In the genomic region with DNA sequence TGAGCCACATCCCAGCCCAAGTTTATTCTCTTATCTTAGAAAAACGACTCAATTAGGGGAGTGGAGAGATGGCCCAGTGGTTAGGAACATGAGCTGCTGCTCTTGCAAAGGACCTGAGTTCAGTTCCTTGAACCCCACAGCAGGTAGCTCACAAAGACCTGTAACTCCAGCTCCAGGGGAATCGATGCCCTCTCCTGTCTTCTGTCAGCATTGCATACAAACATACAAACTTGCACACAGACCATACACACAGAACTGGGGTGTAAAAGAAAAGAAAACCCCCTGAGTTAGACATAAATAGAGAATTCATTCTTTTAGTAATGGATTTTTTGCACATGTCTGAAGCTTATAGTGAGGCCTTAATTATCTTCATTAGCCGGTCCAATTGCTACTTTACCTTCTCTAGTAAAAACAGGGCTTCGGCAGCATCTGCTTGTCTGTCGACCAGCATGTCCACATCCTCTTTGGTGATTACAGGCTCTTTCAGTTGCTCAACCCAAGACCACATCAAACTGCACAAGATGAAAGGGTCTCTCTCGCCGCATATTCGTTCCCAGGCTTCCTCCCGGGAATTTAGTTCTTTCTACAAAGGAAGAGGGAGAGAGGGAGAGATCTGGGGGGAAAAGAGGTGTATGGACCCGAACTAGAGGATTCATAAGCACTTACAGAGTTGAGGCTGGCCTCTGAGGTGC, we compare ENCODE assay signal across 20 mouse cellular contexts. TPM values are rescaled to one million over a fixed set of nuclear protein-coding genes. Genes with fewer than 3 reads are reported as not detected.
DNase-seq lines count a peak whose midpoint lies in the region; ATAC-seq and TF ChIP-seq lines count a peak whose summit lies in the region.
"Had no signal": no experiment of that assay in that cellular context is flagged by ENCODE, and none has a peak within 500 bp of the region (broad histone marks: within the 10 kb centered on the region; RNA-seq: fewer than 3 reads in every experiment).

No protein-coding gene starts in this region.

- no peaks in the 10 kb centered on the region for H3K4me1 ChIP-seq in heart, adult 2 months (ENCODE audit: control insufficient read depth, insufficient read depth, low read length)
- no peaks in the 10 kb centered on the region for H3K4me1 ChIP-seq in liver, adult 2 months (ENCODE audit: control insufficient read depth, insufficient read depth, low read length)
- H3K4me1 ChIP-seq in liver, embryonic 11.5 days (replicated peaks; ENCODE audit: control insufficient read depth, insufficient read depth, low read length): no peaks in the 10 kb centered on the region
- peaks cover 10 to 20% of the 10 kb centered on the region in 2 experiments for H3K4me1 ChIP-seq in CH12.LX (ENCODE audit: control insufficient read depth in 1 of 2, insufficient read depth in 2 of 2)
- H3K4me1 ChIP-seq: hindbrain, embryonic 15.5 days; intestine, embryonic 15.5 days; midbrain, embryonic 15.5 days had no signal

- no peak overlapping the region for H3K9ac ChIP-seq in heart, adult 2 months (ENCODE audit: low read depth, low read length)
- no peak overlapping the region for H3K9ac ChIP-seq in liver, adult 2 months (ENCODE audit: low read depth, low read length)
- H3K9ac ChIP-seq in liver, embryonic 11.5 days (ENCODE audit: low read depth, low read length): no peak overlapping the region
- no peak overlapping the region for H3K9ac ChIP-seq in CH12.LX (ENCODE audit: insufficient read depth, low read depth)
- H3K9ac ChIP-seq: forebrain, postnatal 0 days; hindbrain, embryonic 15.5 days; intestine, embryonic 15.5 days; midbrain, embryonic 15.5 days; neural tube, embryonic 13.5 days had no signal

- H3K4me3 ChIP-seq in heart, adult 2 months: no peak overlapping the region
- H3K4me3 ChIP-seq in liver, adult 2 months (ENCODE audit: insufficient read depth, low read depth, low read length): no peak overlapping the region
- no peak overlapping the region for H3K4me3 ChIP-seq in liver, embryonic 11.5 days (ENCODE audit: low read depth, low read length)
- no peak overlapping the region for H3K4me3 ChIP-seq in CH12.LX (replicated peaks in 1 of 3; ENCODE audit: low read depth in 2 of 3, low read length in 2 of 3, poor library complexity in 1 of 3)
- H3K4me3 ChIP-seq: forebrain, embryonic 10.5 days; heart, embryonic 10.5 days; hindbrain, embryonic 15.5 days; intestine, embryonic 15.5 days; midbrain, embryonic 15.5 days; neural tube, embryonic 13.5 days had no signal

- TF ChIP-seq POLR2A in heart, adult 2 months (IDR thresholded peaks at IDR 0.05; ENCODE audit: insufficient read depth, low read depth, low read length): no peak
- no peak for TF ChIP-seq POLR2A in liver, adult 2 months (IDR thresholded peaks at IDR 0.05; ENCODE audit: extremely low read depth, insufficient read depth, low read length)
- no peak for TF ChIP-seq POLR2A in CH12.LX (IDR thresholded peaks at IDR 0.05; ENCODE audit: low read depth, low read length)

- H3K27me3 ChIP-seq in heart, adult 2 months (ENCODE audit: control insufficient read depth, insufficient read depth, low read length): no peaks in the 10 kb centered on the region
- no peaks in the 10 kb centered on the region for H3K27me3 ChIP-seq in liver, adult 2 months (ENCODE audit: control insufficient read depth, insufficient read depth, low read length)
- no peaks in the 10 kb centered on the region for H3K27me3 ChIP-seq in liver, embryonic 11.5 days (replicated peaks; ENCODE audit: control insufficient read depth, insufficient read depth, low read length)
- H3K27me3 ChIP-seq in CH12.LX (replicated peaks): peaks cover 6% of the 10 kb centered on the region
- H3K27me3 ChIP-seq: hindbrain, embryonic 15.5 days; intestine, embryonic 15.5 days; midbrain, embryonic 15.5 days; neural tube, embryonic 13.5 days had no signal

- dilution Hi-C loops in CH12.LX (cut with MboI; ENCODE audit: extremely low pct_ligation_motif_present, extremely low pct_unique_long_range_greater_than_20kb, low sequenced_read_pairs): no loop called here

- in situ Hi-C loops in CH12.LX (cut with MboI; ENCODE audit: low pct_ligation_motif_present, low pct_unique_long_range_greater_than_20kb, low sequenced_read_pairs): loop anchor here (10.0 kb wide), 1 partner anchor 52 kb away; no protein-coding TSS in a partner anchor

- no peak for TF ChIP-seq EP300 in heart, adult 2 months (IDR thresholded peaks at IDR 0.05; ENCODE audit: insufficient read depth, low read depth, low read length)
- no peak for TF ChIP-seq EP300 in CH12.LX (IDR thresholded peaks at IDR 0.05; ENCODE audit: low read length)

- WGBS in heart, adult 2 months: 75% methylated on average over 10 of the region's 10 CpGs
- WGBS in liver, adult 2 months: 82% methylated on average over 10 of the region's 10 CpGs
- 68% methylated on average over 10 of the region's 10 CpGs for WGBS in liver, embryonic 11.5 days

- ATAC-seq in liver, embryonic 11.5 days (replicated peaks; ENCODE audit: low FRiP score): no peak
- ATAC-seq in granulocyte monocyte progenitor cell, adult 5-6 weeks (replicated peaks; ENCODE audit: poor library complexity, severe bottlenecking): peak; percentile 92
- ATAC-seq: forebrain, postnatal 0 days; intestine, embryonic 15.5 days; midbrain, embryonic 15.5 days had no signal

- no peak for DNase-seq in heart, adult 2 months
- no peak for DNase-seq in heart, adult 9 months (ENCODE audit: low spot score in 2 of 2)
- no peak for DNase-seq in liver, adult 2 months (ENCODE audit: extremely low read depth, low read depth, low spot score)
- no peak for DNase-seq in liver, embryonic 11.5 days (ENCODE audit: low spot score)
- DNase-seq in CH12.LX (ENCODE audit: extremely low read depth): no peak
- no peak for DNase-seq in left cerebral cortex, adult 8-10 months (ENCODE audit: low spot score in 2 of 2)
- DNase-seq in cerebellum, postnatal 14 days: no peak
- DNase-seq: adrenal gland, postnatal 36 days; cerebellum, adult 11 months; cerebellum, adult 9-11 months; forebrain, postnatal 0 days; gastrocnemius, postnatal 25 days; thymus, postnatal 4 days had no signal

- intact Hi-C loops in heart, adult 2 months (cut with DNase I): no loop called here

- peak; percentile 38 for TF ChIP-seq RAD21 in CH12.LX (IDR thresholded peaks at IDR 0.05; ENCODE audit: low read depth, low read length)

- H3K79me2 ChIP-seq in heart, adult 2 months (replicated peaks; ENCODE audit: control insufficient read depth, insufficient read depth, low read length): no peaks in the 10 kb centered on the region
- no peaks in the 10 kb centered on the region for H3K79me2 ChIP-seq in liver, adult 2 months (ENCODE audit: control insufficient read depth, insufficient read depth, low read length)
- no peaks in the 10 kb centered on the region for H3K79me2 ChIP-seq in CH12.LX (replicated peaks; ENCODE audit: control insufficient read depth, extremely low read depth, insufficient read depth, poor library complexity, severe bottlenecking)

- H3K4me2 ChIP-seq in liver, embryonic 11.5 days: no peak overlapping the region
- no peak overlapping the region for H3K4me2 ChIP-seq in CH12.LX (ENCODE audit: insufficient read depth, low read depth, poor library complexity, severe bottlenecking)
- H3K4me2 ChIP-seq: hindbrain, embryonic 15.5 days; intestine, embryonic 15.5 days; midbrain, embryonic 15.5 days; neural tube, embryonic 13.5 days had no signal

- no peak overlapping the region for H3K27ac ChIP-seq in heart, adult 2 months
- H3K27ac ChIP-seq in liver, adult 2 months (replicated peaks; ENCODE audit: insufficient read depth, low read depth, low read length): no peak overlapping the region
- H3K27ac ChIP-seq in liver, embryonic 11.5 days (ENCODE audit: low read depth, low read length): no peak overlapping the region
- H3K27ac ChIP-seq in CH12.LX (ENCODE audit: insufficient read depth, low read depth): no peak overlapping the region
- H3K27ac ChIP-seq: forebrain, embryonic 10.5 days; heart, embryonic 10.5 days; hindbrain, embryonic 15.5 days; intestine, embryonic 15.5 days; midbrain, embryonic 15.5 days; neural tube, embryonic 13.5 days had no signal

- H3K36me3 ChIP-seq in heart, adult 2 months (ENCODE audit: control insufficient read depth, insufficient read depth, low read length): no peaks in the 10 kb centered on the region
- H3K36me3 ChIP-seq in liver, adult 2 months (ENCODE audit: control insufficient read depth, insufficient read depth, low read length): no peaks in the 10 kb centered on the region
- H3K36me3 ChIP-seq in liver, embryonic 11.5 days (ENCODE audit: control insufficient read depth, insufficient read depth, low read length): no peaks in the 10 kb centered on the region
- no peaks in the 10 kb centered on the region for H3K36me3 ChIP-seq in CH12.LX (replicated peaks in 1 of 2; ENCODE audit: control insufficient read depth in 1 of 2, insufficient read depth in 1 of 2, low read length in 1 of 2)
- H3K36me3 ChIP-seq: intestine, embryonic 15.5 days had no signal

- peak; percentile 23 for TF ChIP-seq CTCF in heart, adult 2 months (IDR thresholded peaks at IDR 0.05)
- 0 out of 2 replicates have a peak, but pooled peaks have one; percentile 5 for TF ChIP-seq CTCF in liver, adult 2 months (IDR thresholded peaks at IDR 0.05; ENCODE audit: low read depth, low read length)
- peak in 1 of 2 experiments; percentile 47; a peak in 2 of 4 replicates for TF ChIP-seq CTCF in CH12.LX (conservative IDR thresholded peaks at IDR 0.05 in 1 of 2, IDR thresholded peaks at IDR 0.05 in 1 of 2; ENCODE audit: low read depth in 2 of 2, low read length in 2 of 2)

- no peaks in the 10 kb centered on the region for H3K9me3 ChIP-seq in liver, embryonic 11.5 days (ENCODE audit: control insufficient read depth, low read length)
- H3K9me3 ChIP-seq in CH12.LX (replicated peaks; ENCODE audit: low read length): no peaks in the 10 kb centered on the region
- H3K9me3 ChIP-seq: forebrain, embryonic 10.5 days; heart, embryonic 10.5 days; hindbrain, embryonic 15.5 days; intestine, embryonic 15.5 days; midbrain, embryonic 15.5 days; neural tube, embryonic 13.5 days had no signal

TF ChIP-seq in CH12.LX, 34 proteins besides CTCF, POLR2A, EP300 and RAD21:
- TF ChIP-seq SMC3 (IDR thresholded peaks at IDR 0.05; ENCODE audit: low read depth, low read length): peak; percentile 25; the same call in 1 of the 2 replicates
- TF ChIP-seq MXI1 (IDR thresholded peaks at IDR 0.05; ENCODE audit: low read depth, low read length): no peak

RNA-seq across cellular contexts. Expression of gene Ptpdc1, which starts 42.6 kb away (rescaled TPM):
- 1 to 10 TPM; 4.6 to 5.6 TPM for total RNA-seq in heart, adult 2 months (2021)
- 1.7 and 3.2 TPM in 2 replicates for polyA plus RNA-seq in heart, adult 2 months (2012; rRNA removed)
- total RNA-seq in liver, adult 2 months (2014; rRNA removed): 1.1 and 1.3 TPM in 2 replicates
- polyA plus RNA-seq in liver, adult 2 months (2012; rRNA removed): 0.32 and 0.49 TPM in 2 replicates
- polyA plus RNA-seq in liver, embryonic 11.5 days (2014; fragmentation: Nextera tagmentation; extraction: Ambion mirVana): 3.4 and 3.8 TPM in 2 replicates
- total RNA-seq in CH12.LX (2012; rRNA removed): not detected in 2 replicates
- 0.15 TPM in 1 of 2 replicates, not detected in the other for total RNA-seq in CH12.LX (2014; rRNA removed)
- 0.10 TPM in 1 of 2 replicates, not detected in the other for polyA plus RNA-seq in CH12.LX (2012; ENCODE audit: insufficient read length, low read depth)
- total RNA-seq in granulocyte monocyte progenitor cell, adult 5-6 weeks (2014; fragmentation: Nextera tagmentation): 3.2 TPM in 1 of 2 replicates, not detected in the other
- 0.82 and 1.1 TPM in 2 replicates for total RNA-seq in granulocyte monocyte progenitor cell, adult 5-6 weeks (2017)
- 10 to 100 TPM; 24.3 to 26.9 (median 25.6) TPM for total RNA-seq in left cerebral cortex, adult 8-10 months (2022)
